Mouse (Mus musculus) midbrain, embryonic 10.5 days (tissue): Measurements from ENCODE around the gene Lasp1. TPM values are rescaled to one million over a fixed set of nuclear protein-coding genes. Genes with fewer than 3 reads are reported as not detected.
"Not testable (repeated sequence)": the region's sequence is repeated elsewhere in the genome, so short reads cannot be mapped to it uniquely, and the experiment has no call there.

ENCODE experiments used
- DNase-seq: peaks from one replicate; pipeline ENCODE4 v3.0.0-alpha.2; 2017; ENCODE audit warnings: low spot score
- H3K27ac ChIP-seq: fragments of 300-500 bp; sonication (generic); replicated peaks from 2 replicates; pipeline ENCODE4 v1.5.1; 2016; ENCODE audit warnings: mild to moderate bottlenecking
- H3K27me3 ChIP-seq: fragments of 300-500 bp; sonication (generic); 2 replicates; pipeline ENCODE4 v1.6.1; 2016; ENCODE audit warnings: low read depth, mild to moderate bottlenecking; ENCODE audit not compliant: poor library complexity, severe bottlenecking
- H3K36me3 ChIP-seq: fragments of 300-500 bp; sonication (generic); 2 replicates; pipeline ENCODE4 v1.6.1; 2016; ENCODE audit warnings: mild to moderate bottlenecking, moderate library complexity
- H3K4me1 ChIP-seq: fragments of 300-500 bp; sonication (generic); 2 replicates; pipeline ENCODE4 v1.6.1; 2016
- H3K4me3 ChIP-seq: fragments of 300-500 bp; sonication (generic); 2 replicates; pipeline ENCODE4 v1.5.1; 2016; ENCODE audit warnings: mild to moderate bottlenecking, moderate library complexity
- H3K9me3 ChIP-seq: fragments of 300-500 bp; sonication (generic); replicated peaks from 2 replicates; pipeline ENCODE4 v1.6.1; 2016; ENCODE audit warnings: mild to moderate bottlenecking
- WGBS: fragments of 180-500 bp; shearing (Covaris S2); methylation state at CpG from one replicate; pipeline ENCODE4 v1.1.7; 2016; 5-methylcytosine and 5-hydroxymethylcytosine counted together
- polyA plus RNA-seq: library from polyadenylated mRNA; unstranded; fragments of >200 nt; fragmentation: Nextera tagmentation; extraction: Ambion mirVana; gene quantifications from 2 replicates; pipeline ENCODE4 v1.2.1, GENCODE M21; 2016

Lasp1 gene
- polyA plus RNA-seq, 1 experiment from 2014 or later, result 75.1 TPM

DNA sequence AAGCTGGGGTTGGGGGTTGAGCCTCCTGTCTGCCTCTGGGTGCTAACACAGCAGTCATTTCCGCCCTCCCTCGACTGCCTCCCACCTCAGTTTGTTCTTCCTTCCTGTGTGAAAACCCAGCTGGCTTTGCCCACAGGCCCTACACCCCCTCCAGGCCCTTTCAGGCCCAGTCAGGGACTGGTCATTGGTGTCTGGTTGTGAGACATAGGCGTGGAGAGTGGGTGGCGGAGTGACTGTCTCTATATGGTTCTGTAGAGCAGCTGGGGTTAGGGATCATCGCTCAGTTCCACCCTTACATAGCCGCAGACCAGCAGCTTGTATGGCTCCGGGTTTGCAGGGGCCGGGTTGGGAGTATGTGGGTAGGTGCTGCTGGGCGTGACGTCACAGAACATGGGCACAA is 26.5 kb downstream of the Lasp1 start:
- DNase-seq, result no peak
- Histone ChIP-seq H3K27ac (no peak overlapping the region), H3K4me1 (peaks cover 22% of the 10 kb centered on the region), H3K27me3 (no peaks in the 10 kb centered on the region), H3K36me3 (peaks cover 77% of the 10 kb centered on the region), H3K9me3 (no peaks in the 10 kb centered on the region), H3K4me3 (no peak overlapping the region)
- WGBS, result 86% methylated on average over 10 of the region's 10 CpGs

DNA sequence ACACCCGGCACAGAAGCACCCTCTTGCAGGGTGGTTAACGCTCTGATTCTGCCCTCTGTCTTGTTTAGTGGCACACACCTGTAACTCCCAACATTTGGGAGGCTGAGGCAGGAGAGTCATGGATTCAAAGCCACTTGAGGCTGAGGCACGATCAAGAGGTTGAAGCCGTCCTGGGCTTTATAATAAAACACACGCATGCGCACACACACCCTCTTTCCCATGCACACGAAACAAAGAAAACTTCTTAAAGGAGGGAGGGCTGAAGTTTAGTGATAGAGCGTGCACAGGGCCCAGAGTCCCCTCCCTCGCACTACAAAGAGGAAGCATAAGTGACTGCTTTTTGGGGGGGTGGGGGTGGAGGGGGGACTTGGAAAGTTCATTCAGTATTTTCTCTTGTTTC is 27.2 kb downstream of the Lasp1 start:
- DNase-seq, result no peak
- H3K4me1 ChIP-seq, result peaks cover 16% of the 10 kb centered on the region
- H3K27me3 ChIP-seq, result no peaks in the 10 kb centered on the region
- H3K9me3 ChIP-seq, result no peaks in the 10 kb centered on the region
- no peak overlapping the region for H3K4me3 ChIP-seq
- no peak overlapping the region for H3K27ac ChIP-seq
- peaks cover 76% of the 10 kb centered on the region for H3K36me3 ChIP-seq
- 87% methylated on average over 9 of the region's 9 CpGs for WGBS

DNA sequence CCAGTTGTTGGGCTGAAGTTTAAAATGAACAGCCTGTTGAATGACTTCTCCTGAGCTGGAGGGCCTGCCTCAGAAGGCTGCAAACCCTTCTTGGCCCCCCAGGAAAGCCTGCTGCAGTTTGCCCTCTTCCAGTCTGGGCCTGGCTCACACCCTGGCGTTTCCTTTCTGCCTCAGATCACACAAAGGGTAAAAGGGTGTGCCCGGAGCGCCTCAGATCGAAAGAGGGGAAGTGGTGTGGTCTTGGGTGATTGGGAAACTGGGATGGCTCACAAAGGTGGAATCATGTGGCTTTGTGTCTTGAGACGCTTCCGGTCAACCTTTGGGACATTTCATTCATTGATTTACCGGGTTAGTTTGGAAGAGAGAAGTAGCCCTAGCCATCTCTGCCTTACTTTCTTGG is 27.6 kb downstream of the Lasp1 start:
- no peak overlapping the region for H3K4me3 ChIP-seq
- peaks cover 11% of the 10 kb centered on the region for H3K4me1 ChIP-seq
- 79% methylated on average over 7 of the region's 7 CpGs for WGBS
- peaks cover 71% of the 10 kb centered on the region for H3K36me3 ChIP-seq
- H3K9me3 ChIP-seq, result no peaks in the 10 kb centered on the region
- DNase-seq, result no peak
- H3K27ac ChIP-seq, result no peak overlapping the region
- H3K27me3 ChIP-seq, result no peaks in the 10 kb centered on the region

DNA sequence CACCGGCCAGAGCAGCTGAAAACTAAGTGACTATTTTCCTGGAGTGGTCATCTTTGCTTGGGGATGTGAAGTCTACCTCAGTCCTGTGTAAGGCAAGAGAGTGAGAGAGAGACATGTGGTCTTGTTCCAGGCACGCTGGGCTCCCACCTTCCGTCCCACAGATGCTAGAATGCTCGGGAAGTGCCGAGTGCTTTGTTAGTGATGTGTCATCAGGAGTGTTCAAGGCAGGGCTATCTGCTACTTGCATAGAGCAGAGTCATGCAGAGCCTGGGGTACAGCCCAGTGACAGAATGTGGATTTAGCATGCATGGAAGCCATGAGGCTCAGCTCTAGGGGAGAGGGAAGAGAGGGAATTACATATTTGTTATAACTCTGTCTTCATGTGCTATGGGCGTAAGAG is 28.9 kb downstream of the Lasp1 start:
- H3K4me1 ChIP-seq, result peaks cover 7% of the 10 kb centered on the region
- DNase-seq, result no peak
- H3K27ac ChIP-seq, result no peak overlapping the region
- H3K4me3 ChIP-seq, result no peak overlapping the region
- H3K27me3 ChIP-seq, result no peaks in the 10 kb centered on the region
- H3K9me3 ChIP-seq, result no peaks in the 10 kb centered on the region
- WGBS, result 90% methylated on average over 6 of the region's 6 CpGs
- H3K36me3 ChIP-seq, result peaks cover 77% of the 10 kb centered on the region

DNA sequence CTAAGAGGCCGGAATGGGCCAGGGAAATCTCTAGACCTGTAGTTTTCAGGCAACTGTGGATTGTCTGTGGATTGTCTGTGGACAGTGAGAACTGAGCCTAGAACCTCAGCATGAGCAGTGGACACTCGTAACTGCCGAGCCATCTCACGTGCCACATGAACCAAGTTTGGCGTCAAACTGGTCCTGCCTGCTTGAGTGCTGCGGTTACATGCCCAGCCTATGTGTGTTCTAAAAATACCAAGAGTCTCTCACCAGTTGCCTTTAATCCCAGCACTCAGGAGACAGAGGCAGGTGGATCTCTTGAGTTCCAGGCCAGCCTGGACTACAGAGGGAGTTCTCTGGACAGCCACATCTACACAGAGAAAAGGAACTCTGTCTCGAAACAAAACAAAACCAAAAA is 30.6 kb downstream of the Lasp1 start:
- no peak for DNase-seq
- peaks cover 78% of the 10 kb centered on the region for H3K36me3 ChIP-seq
- 92% methylated on average over 7 of the region's 7 CpGs for WGBS

DNA sequence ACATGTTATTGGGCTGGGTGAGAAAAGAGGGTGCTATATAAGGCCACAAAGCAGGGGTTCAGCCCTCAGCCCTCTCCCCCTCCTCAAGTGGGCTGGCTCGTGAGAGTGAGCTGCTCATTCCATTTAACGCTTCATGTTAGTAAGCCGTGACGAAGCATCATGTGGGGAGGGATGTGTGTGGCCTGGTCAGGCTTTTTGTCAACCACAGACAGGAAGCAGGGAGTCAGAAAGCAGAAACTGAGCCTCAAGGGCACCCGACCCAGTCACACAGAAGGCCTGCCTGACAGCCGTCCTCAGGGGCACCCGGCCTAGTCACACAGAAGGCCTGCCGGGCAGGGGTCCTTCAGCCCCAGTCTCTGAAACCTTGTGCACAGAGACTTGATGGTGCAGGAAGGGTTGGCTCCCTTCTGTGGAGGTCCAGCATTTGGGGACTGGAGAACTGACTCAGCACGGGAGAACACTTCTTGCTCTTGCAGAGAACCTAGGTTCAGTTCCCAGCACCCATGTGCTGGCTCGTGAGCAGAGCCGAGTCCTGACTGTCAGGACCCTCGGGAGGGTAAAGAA is 31.2 kb downstream of the Lasp1 start:
- WGBS, result 88% methylated on average over 12 of the region's 12 CpGs
- Histone ChIP-seq H3K9me3 (no peaks in the 10 kb centered on the region), H3K4me3 (no peak overlapping the region), H3K27ac (0 out of 2 replicates have a peak overlapping the region, but pooled peaks have one; percentile 23), H3K27me3 (no peaks in the 10 kb centered on the region), H3K4me1 (no peaks in the 10 kb centered on the region), H3K36me3 (peaks cover 79% of the 10 kb centered on the region)
- DNase-seq, result peak; percentile 11

More for the DNA sequence above, 30.6 kb downstream of the Lasp1 start:
- Histone ChIP-seq H3K9me3 (no peaks in the 10 kb centered on the region), H3K4me3 (no peak overlapping the region), H3K27ac (no peak overlapping the region), H3K27me3 (no peaks in the 10 kb centered on the region), H3K4me1 (no peaks in the 10 kb centered on the region)

DNA sequence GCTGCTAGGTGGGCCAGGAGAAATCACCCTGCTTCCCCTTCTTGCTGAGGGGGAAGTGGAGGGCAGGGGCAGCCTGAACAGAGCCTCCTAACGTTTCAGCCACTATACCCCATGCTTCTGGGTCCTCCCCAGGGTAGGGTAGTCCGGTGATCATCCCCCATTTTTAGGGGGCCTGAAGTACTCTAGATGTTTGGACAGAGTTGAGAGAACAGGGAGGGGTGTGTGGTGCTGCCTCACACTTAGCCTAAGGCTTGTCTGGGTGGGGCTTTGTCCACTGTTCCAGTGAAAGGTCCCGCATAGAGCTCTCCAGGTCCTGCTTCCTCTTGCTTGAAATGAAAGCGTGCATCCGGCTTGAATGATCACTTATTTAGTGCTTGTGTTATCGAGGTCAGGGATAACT is 31.7 kb downstream of the Lasp1 start:
- no peak overlapping the region for H3K4me3 ChIP-seq
- peaks cover 79% of the 10 kb centered on the region for H3K36me3 ChIP-seq
- 0 out of 2 replicates have a peak overlapping the region, but pooled peaks have one; percentile 23 for H3K27ac ChIP-seq
- H3K4me1 ChIP-seq, result no peaks in the 10 kb centered on the region
- H3K27me3 ChIP-seq, result no peaks in the 10 kb centered on the region
- peak; percentile 7 for DNase-seq
- 87% methylated on average over 6 of the region's 6 CpGs for WGBS
- no peaks in the 10 kb centered on the region for H3K9me3 ChIP-seq

DNA sequence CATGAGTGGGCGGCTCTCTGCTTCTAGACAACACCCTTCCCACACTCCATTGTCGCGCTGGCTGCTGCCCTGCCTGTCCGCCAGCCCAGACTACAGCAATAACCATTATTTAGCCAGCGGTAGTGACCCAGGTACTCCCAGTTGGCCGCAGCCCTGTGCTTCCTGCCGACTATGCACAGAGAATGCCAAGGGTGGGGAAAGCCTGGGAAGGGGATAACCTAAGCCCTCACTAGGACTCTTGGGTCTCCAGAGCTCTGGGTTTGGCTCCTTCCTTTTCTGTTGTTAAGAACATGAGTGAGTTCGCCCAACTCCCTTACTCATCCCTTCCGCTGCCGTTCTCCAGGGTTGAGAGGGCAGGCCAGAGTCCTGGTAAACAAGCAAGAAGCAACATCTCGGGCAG is 33.2 kb downstream of the Lasp1 start:
- peaks cover 80% of the 10 kb centered on the region for H3K36me3 ChIP-seq
- no peak for DNase-seq
- H3K4me1 ChIP-seq, result no peaks in the 10 kb centered on the region
- no peaks in the 10 kb centered on the region for H3K9me3 ChIP-seq
- WGBS, result 89% methylated on average over 11 of the region's 11 CpGs
- H3K4me3 ChIP-seq, result no peak overlapping the region
- H3K27me3 ChIP-seq, result no peaks in the 10 kb centered on the region
- no peak overlapping the region for H3K27ac ChIP-seq

DNA sequence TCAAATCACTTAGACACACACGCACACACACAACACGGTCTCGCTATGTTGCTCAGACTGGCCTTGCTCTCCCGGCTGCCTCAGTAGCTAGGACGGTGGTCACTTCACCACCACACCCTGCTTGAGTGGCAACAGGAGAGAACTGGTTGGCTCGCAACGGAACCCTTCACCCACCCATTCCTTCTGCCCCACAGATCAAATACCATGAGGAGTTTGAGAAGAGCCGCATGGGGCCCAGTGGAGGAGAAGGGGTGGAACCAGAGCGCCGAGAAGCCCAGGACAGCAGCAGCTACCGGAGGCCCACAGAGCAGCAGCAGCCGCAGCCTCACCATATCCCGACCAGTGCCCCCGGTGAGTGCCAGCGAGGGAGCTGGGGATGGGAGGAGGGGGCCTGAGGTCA is 34.6 kb downstream of the Lasp1 start:
- Histone ChIP-seq H3K36me3 (peaks cover 79% of the 10 kb centered on the region), H3K9me3 (no peaks in the 10 kb centered on the region), H3K4me3 (no peak overlapping the region), H3K27me3 (no peaks in the 10 kb centered on the region), H3K27ac (no peak overlapping the region), H3K4me1 (no peaks in the 10 kb centered on the region)
- DNase-seq, result no peak
- WGBS, result 78% methylated on average over 15 of the region's 15 CpGs

DNA sequence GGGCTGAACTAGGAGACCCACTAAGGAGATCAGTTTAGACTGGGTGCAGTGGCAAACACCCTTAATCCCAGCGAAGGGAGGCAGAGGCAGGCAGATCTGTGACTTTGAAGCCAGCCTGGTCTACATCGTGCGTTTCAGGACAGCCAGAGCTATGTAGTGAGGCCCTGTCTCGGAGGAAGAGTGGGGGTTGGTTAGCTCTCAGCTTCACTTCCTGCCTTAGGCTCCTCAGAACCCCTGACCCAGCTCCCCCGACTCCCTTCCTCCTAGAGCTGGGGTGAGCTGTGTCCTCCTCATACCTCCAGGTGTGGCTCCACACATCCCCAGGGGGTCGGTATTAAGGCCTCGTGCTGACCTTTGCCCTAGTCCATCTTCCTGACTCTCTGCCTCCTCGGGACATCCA is 37.7 kb downstream of the Lasp1 start:
- H3K9me3 ChIP-seq, result no peaks in the 10 kb centered on the region
- no peaks in the 10 kb centered on the region for H3K27me3 ChIP-seq
- H3K4me1 ChIP-seq, result peaks cover 16% of the 10 kb centered on the region
- WGBS, result 58% methylated on average over 8 of the region's 8 CpGs
- H3K27ac ChIP-seq, result no peak overlapping the region
- no peak overlapping the region for H3K4me3 ChIP-seq
- peaks cover 60% of the 10 kb centered on the region for H3K36me3 ChIP-seq
- DNase-seq, result no peak

DNA sequence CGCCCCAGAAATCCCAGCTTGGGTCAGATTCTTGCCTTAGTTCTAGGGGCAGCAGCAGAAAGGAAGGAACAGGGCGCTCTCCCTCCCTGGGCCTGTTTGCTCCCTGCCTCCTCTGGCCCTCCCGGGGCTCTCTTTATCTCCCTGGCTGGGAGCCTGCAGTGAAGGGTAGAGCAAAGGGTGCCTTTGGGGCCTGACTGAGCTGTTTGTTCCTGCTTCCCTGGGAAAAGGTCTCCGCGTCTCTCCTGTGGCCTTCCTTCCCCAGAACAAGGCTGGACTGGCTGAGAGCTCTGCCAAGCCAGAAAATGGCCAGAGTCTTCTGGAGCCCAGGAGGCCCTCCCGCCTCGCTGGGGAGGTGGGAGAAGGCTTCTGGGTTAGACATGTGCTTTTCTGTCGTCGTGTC is 38.3 kb downstream of the Lasp1 start:
- not testable (repeated sequence) for H3K9me3 ChIP-seq, H3K27ac ChIP-seq, H3K4me3 ChIP-seq, DNase-seq, H3K27me3 ChIP-seq
- Histone ChIP-seq H3K4me1 (peaks cover 21% of the 10 kb centered on the region), H3K36me3 (peaks cover 55% of the 10 kb centered on the region)
- WGBS, result 69% methylated on average over 9 of the region's 9 CpGs

DNA sequence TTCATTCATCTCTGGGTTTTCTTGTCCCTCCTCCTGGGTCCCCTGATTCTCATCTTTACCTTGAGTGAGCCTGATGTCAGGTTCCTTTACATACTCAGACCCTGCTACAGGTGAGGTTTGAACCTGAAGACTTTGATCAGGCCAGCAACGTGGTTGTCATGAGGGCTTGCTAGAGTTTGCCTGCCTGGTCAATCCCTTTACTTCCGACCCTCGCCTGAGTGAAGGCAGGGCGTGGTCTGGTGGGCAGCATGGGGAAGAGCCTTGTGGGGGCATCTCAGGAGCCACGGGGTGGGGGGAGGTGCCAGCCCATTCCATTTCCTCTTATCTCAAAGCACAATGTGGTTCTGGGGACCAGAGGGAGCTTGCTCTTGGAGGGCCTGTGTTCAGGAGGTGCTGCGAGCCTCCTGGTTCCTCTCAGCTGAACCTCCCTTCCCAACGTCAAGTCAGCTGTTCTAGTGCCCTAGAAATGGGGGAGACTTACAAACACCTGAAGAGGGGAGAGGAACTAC is 38.9 kb downstream of the Lasp1 start:
- no peak for DNase-seq
- 83% methylated on average over 7 of the region's 7 CpGs for WGBS
- H3K27me3 ChIP-seq, result no peaks in the 10 kb centered on the region
- H3K9me3 ChIP-seq, result no peaks in the 10 kb centered on the region
- peaks cover 51% of the 10 kb centered on the region for H3K36me3 ChIP-seq
- no peak overlapping the region for H3K4me3 ChIP-seq
- H3K4me1 ChIP-seq, result peaks cover 26% of the 10 kb centered on the region
- H3K27ac ChIP-seq, result no peak overlapping the region

DNA sequence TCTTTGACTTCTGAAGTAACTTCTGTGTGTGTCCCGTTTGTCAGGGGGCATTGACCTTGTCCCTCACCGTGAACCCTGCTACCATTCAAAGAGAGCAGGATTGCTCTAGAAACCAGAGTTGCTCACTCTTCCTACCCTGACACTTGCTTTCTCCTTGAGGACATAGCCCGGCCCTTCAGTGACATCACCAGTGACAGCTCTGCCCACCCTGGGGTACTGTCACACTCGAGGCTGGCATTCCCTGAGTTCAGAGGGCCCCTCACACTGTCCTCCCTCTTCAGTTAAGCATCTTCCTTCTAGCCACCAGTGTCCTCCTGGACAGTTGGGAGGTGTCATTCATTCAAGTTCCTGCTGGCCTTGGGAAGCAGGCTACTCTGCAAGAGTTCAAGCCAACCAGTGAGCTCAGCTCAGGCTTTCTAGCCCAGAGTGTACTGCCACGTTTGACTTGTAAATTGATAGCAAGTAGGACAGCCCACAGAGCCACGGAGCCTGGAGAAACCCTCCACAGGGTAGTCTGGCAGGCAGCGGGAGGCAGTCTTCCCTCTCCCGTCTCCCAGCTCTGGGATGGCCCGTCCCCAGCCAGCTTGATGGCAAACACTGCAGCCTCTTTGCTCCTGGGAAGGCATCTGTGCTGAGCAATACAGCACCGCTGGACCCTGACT is 40.1 kb downstream of the Lasp1 start:
- no peak for DNase-seq
- Histone ChIP-seq H3K9me3 (no peaks in the 10 kb centered on the region), H3K4me3 (0 out of 2 replicates have a peak overlapping the region, but pooled peaks have one; percentile 1), H3K27ac (peak overlapping the region; percentile 64), H3K27me3 (no peaks in the 10 kb centered on the region), H3K36me3 (peaks cover 46% of the 10 kb centered on the region), H3K4me1 (peaks cover 26% of the 10 kb centered on the region)
- WGBS, result 42% methylated on average over 10 of the region's 10 CpGs
